Mouse (Mus musculus) cerebellum, adult 11 months (tissue): ENCODE measurements around the gene Deaf1.

Experiments used
- DNase-seq: peaks from one replicate; pipeline ENCODE4 v3.0.0; 2022

Deaf1 gene

GRCm38 (mm10) chr7:141292583-141293388, 34.7 kb downstream of the Deaf1 start:
- DNase-seq, result no peak

- no peak for DNase-seq
Observed at GRCm38 (mm10) chr7:141291921-141292582, 35.4 kb downstream of the Deaf1 start, which contains the start of gene Drd4. TSS of gene Drd4 (plus strand) at chr7:141292006.

GRCm38 (mm10) chr7:141288042-141288441, 39.4 kb downstream of the Deaf1 start:
- no peak for DNase-seq

GRCm38 (mm10) chr7:141282756-141283155, 44.7 kb downstream of the Deaf1 start:
- no peak for DNase-seq

- DNase-seq, result no peak
Observed at GRCm38 (mm10) chr7:141281442-141281841, 46.0 kb downstream of the Deaf1 start.

GRCm38 (mm10) chr7:141278766-141279590, 48.5 kb downstream of the Deaf1 start, which contains the start of gene Sct:
TSS of gene Sct (minus strand) at chr7:141279133.
- DNase-seq, result peak; percentile 47

GRCm38 (mm10) chr7:141277701-141278678, 49.5 kb downstream of the Deaf1 start:
- DNase-seq, result no peak

- DNase-seq, result no peak
Observed at GRCm38 (mm10) chr7:141276546-141276945, 50.9 kb downstream of the Deaf1 start, which contains the start of gene Cdhr5. TSS of gene Cdhr5 (minus strand) at chr7:141276786.

GRCm38 (mm10) chr7:141275356-141275755, 52.1 kb downstream of the Deaf1 start:
- no peak for DNase-seq

- DNase-seq, result no peak
Observed at GRCm38 (mm10) chr7:141270631-141271030, 56.9 kb downstream of the Deaf1 start.

GRCm38 (mm10) chr7:141269273-141269545, 58.3 kb downstream of the Deaf1 start:
- no peak for DNase-seq

- DNase-seq, result no peak
Observed at GRCm38 (mm10) chr7:141268466-141269272, 58.8 kb downstream of the Deaf1 start.

- DNase-seq, result peak; percentile 27
Observed at GRCm38 (mm10) chr7:141265739-141266561, 61.5 kb downstream of the Deaf1 start, which contains the start of gene Irf7. TSS of gene Irf7 (minus strand) at chr7:141266481.

GRCm38 (mm10) chr7:141265411-141265738, 62.1 kb downstream of the Deaf1 start:
- DNase-seq, result no peak

- DNase-seq, result no peak
Observed at GRCm38 (mm10) chr7:141264761-141265410, 62.6 kb downstream of the Deaf1 start.

- DNase-seq, result no peak
Observed at GRCm38 (mm10) chr7:141264041-141264700, 63.3 kb downstream of the Deaf1 start.

GRCm38 (mm10) chr7:141263640-141264039, 63.9 kb downstream of the Deaf1 start:
- no peak for DNase-seq

GRCm38 (mm10) chr7:141261480-141261879, 66.0 kb downstream of the Deaf1 start:
- no peak for DNase-seq

- DNase-seq, result no peak
Observed at GRCm38 (mm10) chr7:141256159-141256558, 71.3 kb downstream of the Deaf1 start.
